Mouse (Mus musculus): ENCODE measurements around the gene 9530077C05Rik.

GRCm38 (mm10) chr9:22366221-22366620 lies 45.1 kb upstream of the 9530077C05Rik start:
- no peak for TF ChIP-seq CTCF (IDR thresholded peaks at IDR 0.05; ENCODE audit: extremely low read depth, insufficient read length, insufficient replicate concordance, low read depth, low read length)
- TF ChIP-seq POLR2A (IDR thresholded peaks at IDR 0.05; ENCODE audit: low read depth, low read length), result no peak
